Mouse (Mus musculus) macrophage (primary cell): ENCODE data around the gene Dkk1. TPM values are rescaled to one million over a fixed set of nuclear protein-coding genes. Genes with fewer than 3 reads are reported as not detected.
"Not testable (repeated sequence)": the region's sequence is repeated elsewhere in the genome, so short reads cannot be mapped to it uniquely, and the experiment has no call there.

Experiments used
- H3K27ac ChIP-seq: fragments of 350-480 bp; formaldehyde crosslinking; 2 replicates; pipeline ENCODE4 v1.9.0; 2021
- H3K36me3 ChIP-seq: fragments of 350-480 bp; formaldehyde crosslinking; 2 replicates; pipeline ENCODE4 v1.9.0; 2021; ENCODE audit errors: inconsistent target
- H3K4me3 ChIP-seq: fragments of 350-480 bp; formaldehyde crosslinking; 2 replicates; pipeline ENCODE4 v1.9.0; 2021; ENCODE audit errors: inconsistent target
- H3K79me2 ChIP-seq: fragments of 350-480 bp; formaldehyde crosslinking; 2 replicates; pipeline ENCODE4 v1.9.0; 2021; ENCODE audit errors: inconsistent target
- WGBS: methylation state at CpG from one replicate; pipeline ENCODE4 v1.1.7; 2026; ENCODE audit warnings: inconsistent platforms; ENCODE audit not compliant: missing documents; 5-methylcytosine and 5-hydroxymethylcytosine counted together
- polyA plus RNA-seq: library from polyadenylated mRNA; stranded (reverse); fragments of 250-400 nt; gene quantifications from 3 replicates; pipeline ENCODE4 v1.2.4, GENCODE M21; 2018; ENCODE audit warnings: inconsistent platforms
- total RNA-seq, 78 experiments: library from RNA; depleted of rRNA; stranded (reverse); fragments of 250-400 nt; gene quantifications; 1 replicate in 9 of 78; 2 replicates in 24 of 78; 3 replicates in 43 of 78; 4 replicates in 2 of 78; pipeline ENCODE4 v1.2.4; 2018; ENCODE audit warnings: inconsistent platforms in 56 of 78

Dkk1 gene
- total RNA-seq (2018; cell fraction: chromatin; rRNA removed) = not detected
- total RNA-seq (2018; cell fraction: cytosol; rRNA removed) = not detected
- under 1 TPM in 1 of 26 experiments, not detected in 25; 0.35 TPM for total RNA-seq (2018; cell fraction: nucleus; rRNA removed)
- not detected in 3 replicates for polyA plus RNA-seq

- Histone ChIP-seq H3K27ac (no peak within 1 kb of the TSS), H3K36me3 (no peaks in the 10 kb centered on the region), H3K4me3 (no peak within 1 kb of the TSS), H3K79me2 (no peaks in the 10 kb centered on the region)
- WGBS = 4% methylated on average over 24 of the region's 26 CpGs
Observed at GRCm38 (mm10) chr19:30549044-30549853, at the start of gene Dkk1. Gene Dkk1, minus strand, starts transcription at chr19:30549665.

GRCm38 (mm10) chr19:30586366-30586765 lies 36.9 kb upstream of the Dkk1 start:
- Histone ChIP-seq H3K27ac (no peak overlapping the region), H3K36me3 (no peaks in the 10 kb centered on the region), H3K4me3 (no peak overlapping the region), H3K79me2 (no peaks in the 10 kb centered on the region)
- 78% methylated on average over 3 of the region's 3 CpGs for WGBS

- Histone ChIP-seq H3K36me3 (no peaks in the 10 kb centered on the region), H3K79me2 (no peaks in the 10 kb centered on the region)
- WGBS = 92% methylated on average over 6 of the region's 6 CpGs
Observed at GRCm38 (mm10) chr19:30564516-30564915, 15.1 kb upstream of the Dkk1 start.

DNA sequence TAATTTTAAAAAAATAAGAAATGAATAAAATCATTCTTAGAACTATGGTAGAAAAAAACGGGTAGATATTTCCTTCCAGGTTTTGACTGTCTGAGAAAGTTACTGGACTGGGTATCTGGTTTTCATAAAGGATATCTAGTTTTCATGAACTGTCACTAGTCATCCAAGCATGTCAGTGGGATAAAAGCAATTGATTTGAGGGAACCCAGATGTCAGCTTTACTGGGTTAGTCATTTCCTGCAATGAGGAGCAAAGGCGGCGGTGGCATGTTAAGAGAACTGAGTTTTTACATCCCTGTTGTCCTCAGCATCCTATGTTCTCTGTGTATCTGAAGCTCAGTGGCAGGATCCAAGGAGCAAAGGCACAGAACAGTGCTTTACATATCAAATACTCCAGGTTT lies 14.4 kb upstream of the Dkk1 start:
- no peaks in the 10 kb centered on the region for H3K36me3 ChIP-seq
- H3K27ac ChIP-seq = no peak overlapping the region
- H3K79me2 ChIP-seq = no peaks in the 10 kb centered on the region
- 97% methylated on average over 3 of the region's 3 CpGs for WGBS
- no peak overlapping the region for H3K4me3 ChIP-seq

More at GRCm38 (mm10) chr19:30564516-30564915, 15.1 kb upstream of the Dkk1 start:
- no peak overlapping the region for H3K4me3 ChIP-seq
- no peak overlapping the region for H3K27ac ChIP-seq

- Histone ChIP-seq H3K36me3 (no peaks in the 10 kb centered on the region), H3K4me3 (no peak overlapping the region), H3K79me2 (no peaks in the 10 kb centered on the region)
Observed at GRCm38 (mm10) chr19:30558024-30558423, 8.6 kb upstream of the Dkk1 start.

GRCm38 (mm10) chr19:30554467-30554881 lies 5.0 kb upstream of the Dkk1 start:
- 5% methylated on average over 12 of the region's 12 CpGs for WGBS
- H3K79me2 ChIP-seq = no peaks in the 10 kb centered on the region
- H3K36me3 ChIP-seq = no peaks in the 10 kb centered on the region
- no peak overlapping the region for H3K4me3 ChIP-seq
- no peak overlapping the region for H3K27ac ChIP-seq

More at GRCm38 (mm10) chr19:30558024-30558423, 8.6 kb upstream of the Dkk1 start:
- no peak overlapping the region for H3K27ac ChIP-seq

GRCm38 (mm10) chr19:30553740-30554139 lies 4.3 kb upstream of the Dkk1 start:
- Histone ChIP-seq H3K79me2 (no peaks in the 10 kb centered on the region), H3K27ac (no peak overlapping the region), H3K36me3 (no peaks in the 10 kb centered on the region), H3K4me3 (no peak overlapping the region)
- WGBS = 56% methylated on average over 4 of the region's 4 CpGs

GRCm38 (mm10) chr19:30552260-30552659 lies 2.8 kb upstream of the Dkk1 start:
- WGBS = 64% methylated on average over 8 of the region's 8 CpGs
- Histone ChIP-seq H3K36me3 (no peaks in the 10 kb centered on the region), H3K79me2 (no peaks in the 10 kb centered on the region), H3K27ac (no peak overlapping the region), H3K4me3 (no peak overlapping the region)

- no peaks in the 10 kb centered on the region for H3K79me2 ChIP-seq
- 25% methylated on average over 16 of the region's 17 CpGs for WGBS
- H3K4me3 ChIP-seq = no peak overlapping the region
Observed at GRCm38 (mm10) chr19:30549854-30550647, 586 bp upstream of the Dkk1 start.

DNA sequence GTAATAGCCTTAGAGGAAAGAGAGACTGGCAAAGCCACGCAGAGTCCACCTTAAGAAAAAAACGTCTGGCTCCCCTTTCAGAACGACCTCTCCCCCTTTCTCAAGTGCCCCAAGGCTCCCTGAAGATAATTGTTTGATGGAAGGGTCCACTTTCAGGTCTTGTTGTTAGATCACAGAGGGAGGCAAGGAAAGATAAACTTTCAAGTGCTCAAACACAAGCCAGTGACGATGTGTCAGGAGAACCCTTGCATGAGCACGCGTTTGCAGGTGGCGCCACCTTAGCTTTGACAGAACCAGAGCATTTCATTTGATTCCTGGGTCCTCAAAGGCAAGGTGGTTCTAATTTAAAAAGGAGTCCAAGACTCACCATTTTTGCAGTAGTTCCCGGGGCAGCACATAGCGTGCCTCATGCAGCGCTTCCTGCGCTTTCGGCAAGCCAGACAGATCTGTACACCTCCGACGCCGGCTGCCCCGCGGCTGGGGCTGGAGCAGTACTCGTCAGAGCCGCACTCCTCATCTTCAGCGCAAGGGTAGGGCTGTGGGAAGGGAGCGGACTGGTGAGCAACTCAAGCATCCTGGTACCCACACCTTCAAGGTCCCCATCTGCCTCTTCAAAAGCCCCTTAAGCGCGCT lies 938 bp downstream of the Dkk1 start:
- H3K4me3 ChIP-seq = no peak overlapping the region
- WGBS = 8% methylated on average over 23 of the region's 23 CpGs

More at GRCm38 (mm10) chr19:30549854-30550647, 586 bp upstream of the Dkk1 start:
- H3K27ac ChIP-seq = no peak overlapping the region
- H3K36me3 ChIP-seq = no peaks in the 10 kb centered on the region

DNA sequence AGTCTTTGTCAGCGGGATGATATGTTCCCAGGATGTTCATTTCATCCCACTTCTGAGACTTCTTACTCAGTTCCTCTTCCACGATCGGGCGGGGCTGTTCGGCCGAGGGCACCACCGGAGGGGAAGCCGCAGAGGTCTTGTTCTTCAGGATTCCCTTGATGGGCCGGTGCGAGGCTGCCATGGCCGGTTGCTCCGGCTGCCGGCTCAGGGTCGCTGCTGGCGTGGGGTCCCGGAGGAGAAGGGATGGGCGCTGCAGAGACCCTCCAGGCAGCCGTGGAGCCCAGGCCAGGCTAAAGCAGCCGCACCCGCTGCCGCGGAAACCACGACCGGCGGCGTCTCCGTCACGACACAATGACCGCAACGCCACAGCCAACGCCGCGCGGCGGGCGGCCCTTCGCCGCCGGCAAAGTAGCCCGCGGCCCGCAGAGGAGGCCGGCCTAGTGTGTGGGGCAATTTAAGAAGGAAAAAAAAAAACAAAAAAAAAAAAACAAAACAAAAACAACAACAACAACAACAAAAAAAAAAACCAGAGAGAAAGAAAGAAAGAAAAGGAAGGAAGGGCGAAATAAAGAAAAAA lies 10.0 kb downstream of the Dkk1 start:
- H3K4me3 ChIP-seq, H3K27ac ChIP-seq, H3K36me3 ChIP-seq, H3K79me2 ChIP-seq: not testable (repeated sequence)
- WGBS = 1% methylated on average over 20 of the region's 44 CpGs

More for the DNA sequence above, 938 bp downstream of the Dkk1 start:
- no peaks in the 10 kb centered on the region for H3K36me3 ChIP-seq
- H3K79me2 ChIP-seq = no peaks in the 10 kb centered on the region
- H3K27ac ChIP-seq = no peak overlapping the region

- 95% methylated on average over 6 of the region's 6 CpGs for WGBS
- no peak overlapping the region for H3K27ac ChIP-seq
- no peak overlapping the region for H3K4me3 ChIP-seq
- H3K36me3 ChIP-seq = no peaks in the 10 kb centered on the region
- H3K79me2 ChIP-seq = no peaks in the 10 kb centered on the region
Observed at GRCm38 (mm10) chr19:30516771-30517170, 32.7 kb downstream of the Dkk1 start.

GRCm38 (mm10) chr19:30510481-30510880 lies 39.0 kb downstream of the Dkk1 start:
- H3K4me3 ChIP-seq = no peak overlapping the region
- H3K27ac ChIP-seq = no peak overlapping the region
- 95% methylated on average over 4 of the region's 4 CpGs for WGBS
- no peaks in the 10 kb centered on the region for H3K79me2 ChIP-seq
- H3K36me3 ChIP-seq = no peaks in the 10 kb centered on the region

- no peaks in the 10 kb centered on the region for H3K36me3 ChIP-seq
Observed at GRCm38 (mm10) chr19:30505497-30505896, 44.0 kb downstream of the Dkk1 start.

More at GRCm38 (mm10) chr19:30505497-30505896, 44.0 kb downstream of the Dkk1 start:
- Histone ChIP-seq H3K79me2 (no peaks in the 10 kb centered on the region), H3K27ac (no peak overlapping the region), H3K4me3 (no peak overlapping the region)
- WGBS = 41% methylated on average over 5 of the region's 5 CpGs
